Mouse (Mus musculus) layer of hippocampus, adult 11-12 months (tissue): ENCODE data around the gene Lsm4.

Source experiments
- DNase-seq: peaks from one replicate; pipeline ENCODE4 v3.0.0; 2022; ENCODE audit warnings: low spot score

The Lsm4 gene

DNA sequence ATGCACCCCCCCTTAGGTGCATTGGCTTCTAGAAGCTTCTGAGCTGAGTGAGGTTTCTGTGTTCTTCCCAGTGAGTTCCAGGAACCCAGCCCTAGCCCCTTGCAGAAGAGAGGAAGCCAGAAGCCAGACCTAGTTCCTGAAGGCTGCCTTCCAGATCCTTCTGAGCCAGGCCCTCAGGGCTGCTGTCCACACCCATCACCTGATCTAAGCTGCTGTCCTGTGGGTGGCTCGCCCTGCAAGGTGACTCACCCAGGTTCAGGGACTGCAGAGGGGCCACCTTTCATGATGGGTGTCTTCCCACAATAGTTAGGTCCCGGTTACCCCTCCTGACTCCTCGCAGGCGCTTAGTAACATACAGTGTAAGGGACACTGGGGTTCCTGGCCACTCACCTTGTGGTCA is 6.4 kb downstream of the Lsm4 start:
- DNase-seq, result no peak

DNA sequence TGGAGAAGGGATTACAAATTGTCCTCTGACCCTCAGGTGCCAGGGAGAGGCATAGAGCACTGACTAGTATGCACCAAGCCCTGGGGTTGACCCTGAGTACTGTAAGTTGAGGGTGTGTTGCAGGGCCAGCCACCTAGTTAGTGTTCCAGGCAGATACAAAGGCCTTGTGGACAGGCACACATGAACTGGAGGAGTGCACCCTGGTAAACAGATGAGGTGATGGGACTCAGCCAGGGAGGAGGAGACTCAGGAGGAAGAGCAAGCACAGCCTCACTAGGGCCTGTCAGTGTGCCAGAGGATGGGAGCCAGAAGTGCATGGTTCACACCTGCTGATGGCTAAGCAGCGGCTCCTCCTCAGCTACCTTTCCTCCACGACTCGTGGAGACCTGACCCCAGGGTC is 7.0 kb downstream of the Lsm4 start:
- DNase-seq, result no peak

DNA sequence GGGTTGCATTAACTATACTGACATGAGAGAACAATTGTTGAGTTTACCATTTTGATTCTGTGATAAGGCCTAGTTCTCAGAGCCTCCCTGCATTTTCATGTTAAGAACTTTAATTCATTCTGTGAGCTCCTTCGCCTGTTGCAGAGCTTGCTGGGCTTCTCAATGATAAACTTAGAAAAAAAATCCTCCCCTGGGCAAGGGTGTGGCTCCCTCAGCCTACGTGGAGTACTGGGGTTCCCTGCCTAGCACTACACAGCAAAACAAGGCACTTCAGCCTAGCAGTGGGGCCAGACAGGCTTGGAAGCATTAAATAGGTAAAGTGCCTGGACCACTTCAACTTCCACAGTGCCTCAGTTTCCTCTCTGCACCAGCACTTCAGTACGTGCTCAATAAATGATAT is 8.4 kb downstream of the Lsm4 start:
- no peak for DNase-seq

DNA sequence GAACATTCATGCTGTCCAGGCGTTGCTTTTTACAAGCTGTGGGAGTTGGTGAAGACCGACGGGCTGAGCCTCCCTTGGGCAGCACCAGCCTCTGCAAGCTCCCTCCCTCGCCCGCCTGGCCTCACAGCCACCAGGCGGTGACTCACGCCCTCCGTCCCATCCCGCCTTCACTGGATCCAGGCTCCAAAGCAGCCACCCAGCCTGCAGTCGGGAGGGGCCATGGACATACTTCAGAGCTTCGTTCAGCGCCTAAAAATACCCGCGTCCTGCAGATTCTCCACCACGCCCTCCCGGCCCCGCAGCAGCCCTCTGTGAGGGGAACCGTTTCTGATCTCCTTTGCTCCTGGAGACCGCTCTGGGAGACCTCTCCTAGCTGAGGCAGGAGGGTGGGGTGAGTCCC is 9.1 kb downstream of the Lsm4 start:
- DNase-seq, result no peak

DNA sequence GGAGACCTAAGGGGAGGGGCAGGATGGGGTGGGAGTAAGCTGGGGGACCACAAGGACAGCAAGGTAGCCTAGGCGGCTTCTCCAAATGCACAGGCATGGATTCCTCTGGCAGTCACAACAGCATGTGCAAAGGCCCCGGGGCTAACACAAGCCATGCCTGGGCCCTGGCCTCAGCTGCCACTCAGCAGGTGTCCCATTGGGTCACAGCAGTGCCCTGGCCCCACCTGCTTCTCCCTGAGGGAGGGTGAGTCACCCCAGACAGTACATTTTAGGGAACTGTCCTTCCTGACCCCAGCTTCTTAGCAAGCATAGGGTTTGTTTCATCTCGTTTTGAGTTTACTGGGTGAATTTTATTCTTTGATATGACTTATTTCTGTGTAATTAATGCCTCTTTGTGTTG is 9.6 kb downstream of the Lsm4 start:
- no peak for DNase-seq

DNA sequence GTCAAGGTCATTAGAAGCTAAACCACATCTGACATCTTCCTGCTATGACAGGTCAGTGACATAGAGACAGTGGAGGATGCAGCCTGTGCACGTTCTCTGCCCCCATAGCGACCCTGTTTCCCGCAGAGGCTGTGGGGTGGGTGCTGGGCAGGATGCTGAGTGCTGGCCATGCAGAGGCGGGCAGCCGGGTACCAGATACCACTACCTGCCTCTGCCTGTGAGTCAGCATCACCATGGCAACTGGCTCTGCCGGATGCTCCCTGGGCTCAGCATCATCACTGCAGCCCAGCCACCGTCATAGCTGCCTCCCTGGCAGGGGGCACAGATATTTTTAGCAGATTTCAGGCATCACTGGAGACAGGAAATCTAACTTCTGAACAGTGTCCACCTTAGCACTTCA is 11.2 kb downstream of the Lsm4 start:
- peak; percentile 79 for DNase-seq

DNA sequence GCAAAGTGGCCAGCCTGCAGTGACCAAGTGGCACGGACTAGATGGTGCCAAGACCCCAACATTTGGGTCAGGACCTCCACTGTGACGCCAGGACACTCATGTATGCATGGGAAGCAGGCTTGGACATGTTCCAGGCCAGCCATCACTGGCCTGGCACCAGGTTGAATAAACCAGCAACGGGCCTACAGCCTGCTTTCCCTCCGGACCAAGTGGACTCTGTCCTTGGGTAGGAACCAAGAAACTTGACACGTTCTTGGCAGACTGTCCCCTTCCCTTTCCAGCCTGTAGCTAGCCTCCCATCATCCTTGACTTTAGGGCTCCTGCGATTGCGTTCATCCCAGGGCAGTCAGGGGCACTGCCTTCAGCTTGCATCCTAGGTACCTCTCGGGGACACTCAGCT is 14.5 kb downstream of the Lsm4 start:
- no peak for DNase-seq

DNA sequence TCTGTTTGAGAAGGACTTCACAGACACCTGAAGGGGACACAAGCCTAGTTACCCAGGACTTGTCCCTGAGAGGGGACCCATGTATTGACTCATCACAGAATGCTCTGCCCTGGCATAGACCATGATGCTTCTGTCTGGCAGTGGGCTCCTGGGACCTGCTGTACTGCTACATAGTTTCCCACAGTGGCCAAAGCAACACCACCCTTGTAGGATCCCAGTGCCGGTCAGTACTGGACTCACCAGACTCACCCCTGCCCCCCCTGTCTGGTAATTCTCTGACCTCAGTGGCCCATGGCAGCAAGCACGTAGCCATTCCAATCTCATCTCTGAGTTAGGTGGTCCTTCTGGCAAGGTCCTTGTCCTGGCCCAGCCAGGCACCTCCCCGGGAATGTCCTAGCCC is 15.1 kb downstream of the Lsm4 start:
- DNase-seq, result no peak

DNA sequence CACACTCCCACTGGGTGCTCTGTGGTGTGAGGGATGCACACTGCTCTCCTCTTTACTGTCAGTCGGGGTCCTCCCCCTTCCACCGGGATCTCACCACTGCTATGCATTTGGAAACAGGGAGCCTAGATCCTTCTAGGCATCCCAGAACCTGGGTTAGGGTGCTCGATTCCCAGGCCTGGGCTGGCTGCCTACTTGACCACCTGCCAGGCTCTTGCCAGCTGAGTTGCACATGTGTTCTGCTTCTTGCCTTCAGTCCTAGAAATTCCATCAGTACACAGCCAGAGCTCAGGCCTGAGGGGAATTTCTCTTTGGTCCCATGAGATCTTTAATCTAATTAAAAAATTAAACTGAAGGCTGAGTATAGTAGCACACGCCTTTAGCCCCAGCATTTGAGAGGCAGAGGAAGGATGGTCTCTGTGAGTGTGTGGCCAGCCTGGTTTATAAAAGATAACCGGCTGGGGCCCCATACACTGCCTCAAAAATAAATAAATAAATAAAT is 16.9 kb downstream of the Lsm4 start:
- no peak for DNase-seq

DNA sequence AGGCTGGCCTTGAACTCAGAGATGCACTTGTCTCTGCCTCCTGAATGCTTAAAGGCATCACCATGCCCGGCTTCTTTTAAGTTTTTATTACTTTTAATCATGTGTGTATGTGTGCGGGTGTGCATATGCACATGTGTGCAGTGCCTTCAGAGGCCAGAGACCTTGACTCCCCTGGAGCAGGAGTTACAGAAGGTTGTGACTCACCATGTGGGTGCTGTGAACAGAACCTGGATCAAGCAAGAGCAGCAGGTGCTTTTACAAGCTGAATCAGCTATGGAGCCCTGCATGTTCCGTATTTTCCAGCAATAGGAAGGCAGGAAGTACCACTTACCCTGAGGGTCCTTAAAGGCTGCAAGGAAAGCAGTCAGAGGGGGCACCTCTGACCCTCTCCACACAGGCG is 18.2 kb downstream of the Lsm4 start:
- DNase-seq, result no peak

DNA sequence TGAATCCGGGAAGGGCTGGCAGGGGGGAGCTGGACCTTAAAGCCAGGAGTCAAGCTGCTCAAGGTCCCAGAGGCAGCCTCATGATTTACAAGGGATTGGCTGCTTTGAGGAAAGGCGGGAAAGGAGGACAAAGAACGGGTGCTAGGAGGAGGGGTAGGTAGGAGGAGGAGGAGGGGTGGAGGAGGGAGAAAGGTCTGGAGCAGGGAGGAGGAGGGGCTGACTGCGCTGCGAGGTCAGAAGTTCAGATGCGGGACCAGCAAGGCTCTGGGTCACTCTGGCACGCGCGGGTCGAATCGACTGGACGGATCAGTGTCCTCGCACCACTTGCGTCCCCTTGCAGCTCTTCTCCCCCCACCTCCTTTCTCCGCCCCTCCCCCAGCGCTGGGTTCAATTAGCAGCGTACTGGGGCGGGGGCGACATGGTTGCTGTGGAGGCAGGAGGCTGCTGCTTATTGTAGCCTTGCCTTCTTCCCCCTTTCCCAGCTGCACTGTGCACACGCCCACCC is 18.7 kb downstream of the Lsm4 start:
- no peak for DNase-seq

DNA sequence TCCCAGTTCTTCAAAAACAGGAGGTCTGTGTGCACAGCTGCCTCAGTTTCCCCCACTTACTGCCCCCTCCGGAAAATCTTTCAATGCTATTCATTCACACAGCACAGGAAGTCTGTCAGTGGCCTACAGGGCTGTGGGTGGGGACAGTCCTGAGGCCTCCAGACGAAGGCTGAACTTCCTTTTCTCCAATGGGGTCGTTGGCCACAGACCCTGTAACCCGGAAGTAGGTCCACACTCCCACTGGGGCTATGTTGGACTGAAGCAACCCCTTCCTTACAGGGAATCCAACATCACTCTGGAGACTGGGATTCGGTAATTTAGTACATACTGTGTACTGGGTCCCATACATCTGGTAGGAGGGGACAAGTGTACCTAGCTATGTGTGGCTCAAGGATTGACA is 20.6 kb downstream of the Lsm4 start:
- DNase-seq, result no peak

DNA sequence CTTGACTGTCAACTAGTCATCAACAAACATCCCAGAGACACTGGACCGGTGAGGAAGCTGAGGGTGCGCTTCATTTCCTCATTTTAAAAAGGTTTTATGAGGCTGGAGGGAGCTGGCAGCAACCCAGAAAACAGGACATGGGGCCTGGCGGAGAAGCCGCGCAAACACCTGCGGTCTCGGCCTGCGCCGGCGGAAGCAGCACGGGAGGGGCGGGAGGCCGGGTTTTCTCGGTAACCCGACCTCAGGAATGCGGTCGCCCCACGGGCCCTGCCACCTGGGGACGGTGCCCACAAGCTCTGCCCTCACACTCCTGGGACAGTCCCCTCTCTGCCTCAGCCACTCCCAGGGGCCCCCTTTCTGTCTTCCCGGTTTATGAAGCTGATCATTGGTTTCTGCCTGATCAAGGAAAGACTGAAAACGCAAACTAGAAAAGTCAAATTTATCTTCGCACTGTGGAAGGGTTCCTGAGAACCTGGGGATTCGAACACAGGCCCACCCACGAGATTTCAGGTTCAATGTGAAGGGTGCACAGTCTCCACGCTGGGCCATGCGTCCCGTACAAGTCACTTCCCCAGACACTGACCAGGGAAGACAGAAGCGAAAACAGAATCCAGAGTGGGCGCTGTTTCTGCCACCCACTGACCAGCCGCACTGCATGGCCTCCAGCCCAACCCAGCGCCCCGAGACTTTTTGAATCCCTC is 22.4 kb downstream of the Lsm4 start:
- DNase-seq, result no peak

DNA sequence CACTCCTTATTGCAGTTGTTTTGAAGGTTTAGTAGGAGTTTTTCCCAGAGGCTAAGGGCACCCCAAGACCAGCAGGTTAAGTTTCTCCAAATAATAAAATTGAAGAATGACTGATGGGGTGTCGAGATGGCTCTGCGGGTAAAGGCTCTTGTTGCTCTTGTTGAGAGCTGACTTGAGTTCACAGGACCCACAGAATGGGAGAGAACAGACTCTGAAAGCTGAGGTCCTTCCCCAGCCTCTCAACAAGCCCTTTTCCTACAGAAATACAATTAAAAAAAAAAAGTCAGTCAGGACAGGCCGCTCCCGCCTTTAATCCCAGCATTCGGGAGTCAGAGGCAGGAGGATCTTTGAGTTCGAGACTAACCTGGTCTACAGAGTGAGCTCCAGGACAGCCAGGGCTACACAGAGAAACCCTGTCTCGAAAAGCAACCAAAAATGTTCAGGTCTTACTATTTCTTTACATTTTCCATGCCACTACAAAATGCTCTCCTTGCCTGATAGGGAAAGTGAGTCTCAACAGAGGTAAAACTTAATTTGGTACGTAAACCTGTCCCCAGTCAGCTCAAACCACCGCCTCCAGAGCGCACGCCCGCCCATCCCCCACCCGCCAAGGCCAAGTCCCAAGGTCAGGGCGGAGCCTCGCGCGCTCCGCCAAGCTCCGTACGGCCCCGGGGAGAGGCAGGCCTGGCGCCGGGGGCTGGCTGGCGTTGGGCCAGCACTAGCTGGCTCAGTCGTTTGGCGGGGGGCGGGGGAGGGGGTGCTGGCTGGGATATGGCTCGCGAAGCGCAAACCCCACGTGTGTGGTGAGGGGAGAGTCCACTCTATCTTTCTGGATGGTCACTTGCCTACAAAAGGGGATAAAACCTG is 23.2 kb downstream of the Lsm4 start:
- peak; percentile 47 for DNase-seq

DNA sequence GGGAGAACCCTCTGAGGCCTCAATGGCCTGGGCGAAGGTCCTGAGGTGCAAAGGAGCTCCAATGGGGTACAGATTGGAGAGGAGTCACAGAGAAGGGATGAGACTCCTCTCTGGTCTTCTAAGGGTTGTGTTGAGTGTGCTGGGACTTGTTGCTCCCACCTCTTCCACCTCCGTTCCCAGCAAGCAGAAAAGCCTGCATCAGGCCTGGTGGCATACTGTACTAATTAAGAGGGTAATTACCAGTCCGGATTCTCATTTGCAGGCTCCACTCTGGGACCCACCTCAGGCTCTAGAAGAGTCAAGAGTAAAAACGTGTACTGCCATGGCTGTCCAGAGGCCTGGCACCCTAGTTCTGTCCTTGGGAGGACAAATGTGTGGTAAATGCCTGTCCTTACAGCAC is 23.9 kb downstream of the Lsm4 start:
- no peak for DNase-seq

DNA sequence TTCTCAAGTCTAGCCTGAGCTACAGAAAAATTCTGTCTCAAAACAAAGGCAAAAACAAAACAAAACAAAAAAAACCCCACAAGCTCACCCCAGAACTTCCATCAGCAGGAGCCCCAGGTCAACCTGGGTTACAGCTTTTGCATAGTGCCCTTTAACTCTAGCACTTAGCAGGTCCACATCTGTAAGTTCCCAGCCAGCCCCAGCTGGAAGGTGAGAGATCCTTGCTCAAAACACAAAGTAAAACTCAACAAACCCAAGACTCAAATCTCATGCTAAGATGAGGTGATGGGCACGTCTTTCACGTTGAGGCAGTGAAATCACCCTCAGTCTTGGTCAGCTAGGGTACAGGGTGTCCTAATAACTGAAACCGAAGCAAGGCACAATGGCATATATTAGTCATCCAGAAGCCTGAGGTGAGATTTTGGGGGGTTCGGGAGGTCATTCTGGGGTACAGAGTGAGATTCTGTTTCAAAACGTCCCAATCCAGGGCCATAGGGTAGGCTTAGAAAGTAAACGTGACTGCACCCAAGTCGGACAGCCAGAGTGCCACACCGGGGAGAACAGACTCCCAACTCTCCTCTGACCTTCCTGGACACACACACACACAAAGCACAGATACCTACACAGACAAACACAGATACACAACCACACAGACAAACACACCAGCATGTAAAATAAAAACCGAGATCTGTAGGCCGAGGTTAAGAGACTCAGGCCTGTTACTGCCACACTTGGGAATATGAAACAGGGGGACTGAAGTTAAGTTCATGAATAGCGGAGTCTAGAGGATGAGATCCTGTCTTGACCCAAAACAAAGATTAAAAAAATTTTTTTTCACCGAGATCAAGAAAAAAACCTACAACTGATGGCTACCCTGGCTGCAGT is 24.6 kb downstream of the Lsm4 start:
- DNase-seq, result no peak

DNA sequence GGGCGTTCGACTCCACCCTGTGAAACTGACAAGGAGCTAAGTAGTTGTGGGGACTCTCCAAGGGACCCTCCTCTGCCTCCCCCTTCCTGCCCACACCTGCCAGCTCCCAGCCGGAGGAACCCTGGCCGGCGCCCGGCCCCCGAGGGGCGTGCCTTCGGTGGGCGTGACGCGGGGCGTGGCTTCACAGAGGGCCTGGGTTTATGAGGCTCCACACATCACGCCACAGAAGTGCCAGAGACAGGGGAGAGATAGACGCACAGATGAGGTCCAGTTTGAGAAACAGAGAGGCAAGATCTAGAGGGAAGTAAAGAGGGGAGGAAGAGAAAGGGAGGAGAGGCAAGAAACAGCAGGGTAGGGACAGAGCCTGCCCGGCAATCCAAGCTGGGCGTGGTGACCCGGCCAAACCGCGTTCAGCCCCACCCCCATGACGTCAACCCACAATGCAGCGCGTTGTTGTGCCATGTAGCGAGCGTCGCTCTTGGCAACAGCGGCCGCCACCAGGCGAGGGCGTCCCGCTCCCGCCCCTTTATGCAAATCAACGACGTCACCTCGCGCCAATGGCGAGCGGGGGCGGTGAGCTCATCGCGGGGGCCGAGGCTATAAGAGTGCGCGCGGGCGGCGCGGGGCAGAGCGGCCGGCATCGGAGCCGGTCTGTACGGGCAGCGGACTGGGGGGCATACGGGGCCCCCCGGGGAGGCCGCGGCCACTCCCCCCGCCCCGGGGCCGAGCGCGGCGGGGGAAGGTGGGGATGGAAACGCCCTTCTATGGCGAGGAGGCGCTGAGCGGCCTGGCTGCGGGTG is 25.5 kb downstream of the Lsm4 start, which contains the start of gene Jund:
Jund (plus strand) TSS at position 640 of the 800 bp plus-strand sequence.
- DNase-seq, result peak; percentile 99

DNA sequence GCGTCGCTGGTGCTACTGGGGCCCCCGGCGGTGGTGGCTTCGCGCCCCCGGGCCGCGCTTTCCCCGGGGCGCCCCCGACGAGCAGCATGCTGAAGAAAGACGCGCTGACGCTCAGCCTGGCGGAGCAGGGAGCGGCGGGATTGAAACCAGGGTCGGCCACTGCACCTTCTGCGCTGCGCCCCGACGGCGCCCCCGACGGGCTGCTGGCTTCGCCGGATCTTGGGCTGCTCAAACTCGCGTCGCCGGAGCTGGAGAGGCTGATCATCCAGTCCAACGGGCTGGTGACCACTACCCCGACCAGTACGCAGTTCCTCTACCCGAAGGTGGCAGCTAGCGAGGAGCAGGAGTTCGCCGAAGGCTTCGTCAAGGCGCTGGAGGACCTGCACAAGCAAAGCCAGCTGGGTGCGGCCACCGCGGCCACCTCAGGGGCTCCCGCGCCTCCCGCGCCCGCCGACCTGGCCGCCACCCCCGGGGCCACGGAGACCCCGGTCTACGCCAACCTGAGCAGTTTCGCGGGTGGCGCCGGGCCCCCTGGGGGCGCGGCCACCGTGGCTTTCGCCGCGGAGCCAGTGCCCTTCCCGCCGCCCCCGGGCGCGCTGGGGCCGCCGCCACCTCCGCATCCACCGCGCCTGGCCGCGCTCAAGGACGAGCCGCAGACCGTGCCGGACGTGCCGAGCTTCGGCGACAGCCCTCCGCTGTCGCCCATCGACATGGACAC is 26.2 kb downstream of the Lsm4 start:
- peak; percentile 63 for DNase-seq

DNA sequence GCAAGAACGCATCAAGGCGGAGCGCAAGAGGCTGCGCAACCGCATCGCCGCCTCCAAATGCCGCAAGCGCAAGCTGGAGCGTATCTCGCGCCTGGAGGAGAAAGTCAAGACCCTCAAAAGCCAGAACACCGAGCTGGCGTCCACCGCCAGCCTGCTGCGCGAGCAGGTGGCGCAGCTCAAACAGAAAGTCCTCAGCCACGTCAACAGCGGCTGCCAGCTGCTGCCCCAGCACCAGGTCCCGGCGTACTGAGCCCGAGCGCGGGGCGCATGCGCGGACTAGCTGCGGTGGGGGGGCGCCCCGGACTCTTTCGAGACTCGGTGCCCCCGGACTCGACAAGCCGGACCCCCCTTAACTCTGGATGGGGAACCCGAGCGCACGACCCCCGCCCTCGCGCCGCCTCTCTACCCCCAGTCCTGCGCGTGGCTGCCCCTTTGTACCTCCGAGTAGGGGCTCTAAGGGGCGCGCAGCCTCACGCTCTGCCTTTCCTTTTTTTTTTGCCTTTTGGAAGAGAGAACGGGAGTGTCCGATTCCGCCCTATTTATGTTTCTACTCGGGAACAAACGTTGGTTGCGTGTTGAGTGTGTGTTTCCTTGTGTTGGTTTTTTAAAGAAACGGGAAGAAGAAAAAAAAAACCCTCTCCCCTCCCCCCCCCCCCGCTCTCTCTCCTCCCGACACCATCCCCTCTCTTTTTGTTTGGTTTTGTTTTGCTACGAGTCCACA is 26.9 kb downstream of the Lsm4 start:
- DNase-seq, result peak; percentile 82

DNA sequence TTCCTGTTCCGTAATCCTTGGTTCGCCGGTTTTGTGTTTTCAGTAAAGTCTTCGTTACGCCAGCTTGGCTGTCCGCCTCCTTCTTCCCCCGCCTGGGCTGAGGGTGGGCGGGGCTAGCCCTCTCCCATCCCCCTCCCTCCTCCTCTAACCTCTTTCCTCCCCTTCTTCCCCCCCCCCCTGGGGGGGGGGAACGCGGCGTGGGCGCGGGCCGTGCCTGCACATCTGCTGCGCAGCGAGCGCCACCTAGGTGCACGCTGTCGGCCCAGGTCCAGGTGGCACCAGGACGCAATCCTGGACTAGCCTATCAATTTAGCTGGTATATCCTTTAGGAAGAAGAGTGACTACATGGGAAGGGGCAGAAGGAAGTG is 27.5 kb downstream of the Lsm4 start:
- DNase-seq, result peak; percentile 89
